Mouse (Mus musculus) urinary bladder, adult 18-20 months (tissue): ENCODE results near the gene Siae.

Experiments
- DNase-seq, 2 experiments: peaks; one replicate each; pipeline ENCODE4 v3.0.0; 2022; ENCODE audit warnings: low spot score in 2 of 2, mixed read lengths in 2 of 2

The Siae gene

DNA sequence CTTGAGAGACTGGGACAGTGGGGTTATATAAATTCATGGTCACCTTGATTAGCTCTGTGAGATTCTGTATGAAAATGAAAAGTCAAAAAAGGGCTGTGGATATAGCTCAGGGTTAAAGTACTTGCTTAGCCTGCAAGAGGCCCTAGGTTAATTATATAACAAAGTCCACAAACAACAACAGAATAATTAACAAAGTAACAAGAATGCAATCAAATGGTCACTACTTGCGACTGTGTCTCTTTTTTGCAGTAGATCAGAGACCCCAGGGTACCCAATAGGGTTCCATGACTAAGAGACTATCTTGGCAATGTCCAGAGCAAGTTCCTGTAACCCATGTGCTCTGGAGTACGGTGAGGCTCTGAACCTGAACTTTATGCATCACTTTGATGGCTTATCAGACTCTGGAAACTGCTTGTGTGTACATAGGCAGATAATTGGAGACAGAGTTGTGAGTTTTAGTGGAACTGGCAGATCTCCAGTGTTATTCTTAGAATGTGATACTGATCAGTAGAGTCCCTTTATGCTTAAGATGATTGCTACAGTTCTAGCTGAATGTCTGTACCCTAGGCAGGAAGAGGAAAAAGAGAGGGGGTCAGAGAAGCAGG is 13.8 kb downstream of the Siae start:
- DNase-seq = no peak

DNA sequence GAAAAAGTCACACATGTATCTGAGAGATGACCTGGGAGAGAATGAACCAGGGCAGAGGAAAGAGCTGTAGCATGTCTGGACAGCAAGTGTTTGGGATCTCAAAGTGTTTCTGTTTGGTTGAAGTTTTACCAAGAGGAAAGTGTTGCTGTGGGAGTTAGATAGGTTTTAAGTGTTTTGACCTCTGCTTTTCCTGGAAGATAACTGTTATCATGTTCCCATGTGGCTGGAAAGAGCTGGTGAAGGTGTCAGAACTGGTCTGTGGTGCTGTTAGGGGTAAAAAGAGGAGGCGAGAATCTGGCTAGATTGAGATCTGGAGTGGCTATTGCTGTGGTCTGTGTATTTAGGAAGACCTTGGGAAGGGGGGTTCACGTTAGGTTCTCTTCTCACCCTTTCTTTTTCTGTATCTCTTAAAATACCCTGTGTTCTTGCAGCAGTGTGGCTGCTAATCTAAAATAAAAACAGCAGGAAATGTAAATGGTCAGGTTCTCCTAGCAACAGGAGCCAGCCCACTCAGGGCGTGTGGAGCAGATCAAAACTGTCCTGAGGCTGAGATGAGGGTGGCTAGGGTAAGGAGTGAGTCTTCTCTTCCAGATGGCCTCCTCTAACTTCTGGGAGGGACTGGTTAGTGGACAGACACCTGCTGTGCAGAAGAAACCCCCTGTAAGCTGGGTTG is 16.8 kb downstream of the Siae start:
- no peak for DNase-seq

DNA sequence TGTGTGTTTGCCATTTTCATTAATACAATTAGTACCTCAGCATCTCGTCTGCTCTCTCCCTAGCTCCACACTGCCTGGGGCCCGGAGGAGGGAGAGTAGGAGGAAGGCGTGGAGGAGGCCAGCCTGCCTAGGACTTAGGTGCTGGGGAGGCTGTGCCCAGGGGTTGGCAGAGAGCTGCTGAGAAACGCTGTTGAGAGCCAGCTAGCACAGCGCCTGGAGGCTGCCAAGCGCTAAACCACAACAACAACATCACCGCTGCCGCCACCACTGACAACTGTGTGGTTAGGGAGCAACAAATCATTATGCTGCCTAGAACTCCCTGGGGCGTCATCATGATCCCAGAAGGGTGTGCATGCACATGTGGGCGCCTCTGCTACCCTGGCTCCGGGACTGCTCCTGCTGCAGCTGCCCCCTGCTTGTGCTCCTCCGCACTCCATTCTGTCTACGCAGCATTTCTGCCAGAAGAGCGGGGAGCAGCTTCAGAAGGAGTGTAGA is 21.0 kb downstream of the Siae start:
- DNase-seq = no peak

DNA sequence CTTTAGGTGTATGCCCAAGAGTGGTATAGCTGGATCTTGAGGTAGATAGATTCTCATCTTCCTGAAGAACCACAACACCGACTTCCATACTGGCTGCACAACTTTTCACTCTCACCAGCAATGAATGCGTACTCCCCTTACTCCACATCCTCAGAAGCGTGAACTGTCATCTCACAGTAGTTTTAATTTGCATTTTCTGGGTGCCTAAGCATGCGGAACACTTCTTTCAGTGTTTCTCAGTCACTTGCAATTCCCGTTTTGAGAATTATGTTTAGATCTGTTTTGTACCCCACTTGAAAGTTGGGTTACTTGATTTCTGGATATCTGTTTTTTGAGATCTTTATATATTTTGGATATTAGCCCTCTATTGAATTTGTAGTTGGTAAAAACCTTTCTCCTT is 28.1 kb downstream of the Siae start:
- no peak for DNase-seq

DNA sequence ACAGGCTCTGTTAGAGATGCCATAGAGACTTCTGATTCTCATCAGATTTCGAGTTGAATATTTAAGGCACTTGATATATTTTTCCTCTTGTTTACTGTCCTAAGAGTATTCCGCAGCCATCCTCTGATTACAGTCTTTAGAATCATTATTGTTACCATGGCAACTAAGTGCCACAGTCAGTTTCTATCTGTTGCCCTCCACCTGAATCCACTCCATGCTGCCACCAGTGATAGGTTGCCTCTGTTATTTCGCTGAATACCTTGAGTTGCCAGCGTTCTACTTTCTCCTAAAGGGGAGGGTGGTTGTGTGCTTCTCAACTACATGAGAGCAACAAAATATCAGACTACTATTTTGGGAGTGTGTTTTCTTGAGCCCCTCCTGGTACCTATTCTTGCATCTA is 31.2 kb downstream of the Siae start:
- DNase-seq = no peak

DNA sequence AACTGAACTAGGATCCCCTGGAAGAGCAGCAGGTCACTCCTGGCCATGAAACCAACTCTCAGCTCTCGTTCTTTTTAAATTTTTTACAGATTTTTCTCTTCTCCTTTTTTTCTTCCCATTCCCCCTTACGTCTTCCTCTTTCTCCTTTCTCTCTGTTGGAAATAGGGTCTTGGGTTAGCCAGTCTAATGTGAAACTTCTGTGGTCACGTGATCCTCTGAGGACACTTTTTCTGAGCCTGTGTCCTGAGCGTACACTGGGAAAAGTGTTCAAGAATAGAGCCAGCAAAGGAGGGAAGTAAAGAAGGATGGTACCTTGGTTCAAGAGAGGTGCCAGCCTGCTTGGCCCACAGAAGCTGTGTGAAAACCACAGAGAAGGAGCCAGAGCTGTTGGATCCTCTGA is 34.9 kb downstream of the Siae start:
- DNase-seq = no peak

DNA sequence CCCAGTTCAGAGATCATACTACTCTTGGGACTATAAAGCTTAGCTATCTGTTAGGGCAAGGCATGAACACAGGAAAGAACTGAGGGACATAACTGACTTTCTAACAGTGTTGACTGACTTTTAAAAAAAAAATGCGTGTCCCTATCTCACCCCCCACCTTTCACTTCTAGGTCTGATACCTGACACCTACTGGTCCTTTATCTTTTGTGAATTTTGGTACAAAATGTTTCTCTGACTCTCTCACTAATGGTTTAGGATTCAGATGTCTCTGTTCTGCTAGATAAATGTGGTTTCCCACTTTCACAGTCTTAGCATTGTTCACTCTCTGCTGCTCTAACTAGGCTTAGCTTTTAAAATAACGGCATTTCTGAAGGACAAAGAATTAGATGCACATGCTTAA is 36.5 kb downstream of the Siae start:
- DNase-seq = no peak

DNA sequence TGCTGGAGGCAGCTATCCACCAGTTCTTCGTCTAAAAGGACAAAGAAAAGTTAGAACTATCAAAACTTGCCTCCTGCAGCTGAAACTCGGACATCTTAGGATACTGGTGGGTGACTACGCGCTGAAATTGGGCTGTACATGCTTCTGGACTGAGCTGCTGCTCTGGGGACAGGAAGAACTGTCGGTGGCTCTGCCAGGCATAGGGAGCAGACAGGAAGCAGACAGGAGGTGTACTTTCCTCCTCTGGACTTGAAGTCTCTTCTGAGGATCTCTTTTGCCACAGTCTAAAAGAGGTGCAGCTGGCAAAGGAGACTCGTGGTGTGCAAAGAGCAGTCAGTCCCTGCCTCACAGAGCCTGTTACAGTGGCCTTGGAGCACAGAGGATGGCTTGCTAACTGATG is 37.1 kb downstream of the Siae start:
- DNase-seq = no peak

DNA sequence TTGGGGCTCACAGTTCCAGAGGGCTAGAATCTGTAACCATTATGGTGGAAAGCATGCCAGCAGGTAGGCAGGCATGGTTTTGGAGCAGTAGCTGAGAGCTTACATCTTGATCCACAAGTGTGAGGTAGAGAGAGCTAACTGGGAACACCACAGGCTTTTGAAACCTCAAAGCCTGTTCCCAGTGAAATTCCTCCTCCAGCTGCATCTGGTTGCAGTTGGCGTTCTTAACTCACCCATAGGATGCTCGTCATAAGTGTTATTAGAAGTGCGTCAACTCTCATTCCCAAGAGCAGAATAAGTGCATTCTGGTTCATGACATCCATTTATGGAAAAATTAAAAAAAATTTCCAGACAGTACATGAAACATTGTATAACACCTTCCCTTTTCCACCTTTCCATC is 38.2 kb downstream of the Siae start:
- no peak for DNase-seq

DNA sequence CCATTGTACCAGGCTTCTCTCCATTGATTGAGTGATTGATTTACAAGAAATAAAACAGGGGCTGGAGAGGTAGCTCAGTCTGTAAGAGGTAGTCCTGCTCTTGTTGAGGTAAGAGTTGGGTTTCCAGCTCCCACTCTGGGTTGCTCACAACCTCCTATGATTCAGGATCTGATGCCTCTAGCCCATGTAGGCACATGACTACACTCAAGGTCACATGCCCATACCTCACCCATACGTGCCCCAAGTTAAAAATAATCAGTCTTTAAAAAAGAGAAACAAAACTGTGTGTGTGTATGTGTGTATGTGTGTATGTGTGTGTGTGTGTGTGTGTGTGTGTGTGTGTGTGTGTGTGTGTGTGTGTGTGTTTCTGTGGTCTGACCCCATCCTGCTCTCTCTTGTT is 40.1 kb downstream of the Siae start:
- DNase-seq = no peak

DNA sequence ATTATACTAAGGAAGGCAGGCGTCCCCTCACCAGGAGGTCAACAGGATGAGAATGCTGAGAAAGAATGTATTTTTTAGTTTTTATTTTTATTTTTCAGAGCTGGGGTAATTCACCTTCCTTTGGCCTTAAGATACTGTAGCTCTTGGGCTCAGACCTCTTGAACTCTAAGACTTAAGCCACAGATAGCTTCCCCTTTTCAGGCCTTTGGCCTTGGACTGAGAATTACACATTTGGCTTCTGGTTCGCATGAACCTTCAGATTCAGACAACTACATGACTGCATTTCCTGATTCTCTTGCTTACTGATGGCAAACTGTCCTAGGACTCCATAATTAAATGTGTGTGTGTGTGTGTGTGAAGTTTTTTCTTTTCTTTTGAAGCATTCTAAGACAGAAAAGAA is 43.1 kb downstream of the Siae start:
- DNase-seq = no peak

DNA sequence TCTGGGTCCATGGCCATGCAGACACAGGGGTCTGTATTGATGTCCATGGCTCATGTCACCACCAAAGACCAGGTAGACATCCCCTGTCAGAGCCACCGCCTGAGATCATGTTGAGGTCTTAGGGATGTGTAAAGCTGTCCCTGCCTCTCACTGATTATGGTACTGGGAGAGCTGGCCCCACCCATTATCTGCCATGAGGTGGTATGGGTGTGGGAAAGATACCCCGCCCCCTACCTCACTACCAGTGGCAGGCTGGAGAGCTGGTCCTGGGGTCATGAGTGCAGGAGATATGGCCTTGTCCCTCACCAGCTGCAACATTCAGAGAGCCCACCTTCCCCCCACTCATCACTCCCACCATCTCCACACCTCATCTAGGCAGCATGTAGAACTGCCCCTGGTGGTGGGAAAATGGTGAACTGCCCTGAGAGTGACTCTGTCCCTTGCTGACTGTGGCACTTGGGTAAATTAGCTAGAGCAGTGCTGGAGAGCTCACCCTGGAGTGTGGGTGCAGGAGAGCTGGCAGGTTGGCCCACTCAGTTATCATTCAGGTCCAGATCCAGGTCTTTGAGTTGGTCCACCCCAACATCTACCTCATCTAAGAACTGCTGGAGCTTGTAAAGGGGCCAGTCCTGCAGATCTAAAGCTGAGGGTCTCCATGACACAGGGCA is 45.2 kb downstream of the Siae start:
- DNase-seq = no peak

DNA sequence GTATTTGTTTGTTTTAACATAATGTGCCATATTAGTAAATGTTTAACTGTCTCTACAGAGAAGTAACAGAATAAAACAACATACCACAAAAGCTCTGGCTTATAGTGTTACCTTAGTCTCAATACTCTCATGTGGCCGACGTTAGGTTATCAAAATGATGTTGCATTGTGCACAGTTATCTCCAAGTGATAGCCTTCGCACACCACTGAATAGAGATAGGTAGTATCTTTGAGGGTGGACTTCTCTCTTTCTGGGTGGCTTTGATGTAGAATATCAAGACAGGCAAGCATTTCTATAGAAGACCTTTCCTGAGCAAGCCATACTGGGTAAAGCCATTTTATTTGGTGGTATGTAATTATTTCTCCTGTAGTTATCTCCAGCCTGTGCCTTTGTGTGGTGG is 49.6 kb downstream of the Siae start:
- no peak for DNase-seq

DNA sequence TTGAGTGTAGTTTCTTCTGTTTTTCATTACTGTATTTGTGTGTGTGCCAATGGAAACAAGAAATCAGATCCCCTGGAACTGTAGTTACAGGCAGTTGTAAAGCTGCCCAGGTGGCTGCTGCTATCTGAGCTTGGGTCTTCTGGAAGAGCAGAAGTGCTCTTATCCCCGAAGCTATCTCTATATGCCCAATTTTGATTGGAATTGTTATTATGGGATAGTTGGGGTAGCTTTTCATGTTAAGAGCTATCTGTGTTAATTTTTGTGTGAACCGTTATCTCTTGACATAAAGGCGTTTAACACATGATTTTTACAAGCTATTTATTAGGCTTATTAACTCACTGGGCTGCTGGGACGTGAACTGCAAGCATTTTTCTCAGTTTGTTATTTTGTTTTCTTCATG is 54.1 kb downstream of the Siae start:
- DNase-seq = no peak

DNA sequence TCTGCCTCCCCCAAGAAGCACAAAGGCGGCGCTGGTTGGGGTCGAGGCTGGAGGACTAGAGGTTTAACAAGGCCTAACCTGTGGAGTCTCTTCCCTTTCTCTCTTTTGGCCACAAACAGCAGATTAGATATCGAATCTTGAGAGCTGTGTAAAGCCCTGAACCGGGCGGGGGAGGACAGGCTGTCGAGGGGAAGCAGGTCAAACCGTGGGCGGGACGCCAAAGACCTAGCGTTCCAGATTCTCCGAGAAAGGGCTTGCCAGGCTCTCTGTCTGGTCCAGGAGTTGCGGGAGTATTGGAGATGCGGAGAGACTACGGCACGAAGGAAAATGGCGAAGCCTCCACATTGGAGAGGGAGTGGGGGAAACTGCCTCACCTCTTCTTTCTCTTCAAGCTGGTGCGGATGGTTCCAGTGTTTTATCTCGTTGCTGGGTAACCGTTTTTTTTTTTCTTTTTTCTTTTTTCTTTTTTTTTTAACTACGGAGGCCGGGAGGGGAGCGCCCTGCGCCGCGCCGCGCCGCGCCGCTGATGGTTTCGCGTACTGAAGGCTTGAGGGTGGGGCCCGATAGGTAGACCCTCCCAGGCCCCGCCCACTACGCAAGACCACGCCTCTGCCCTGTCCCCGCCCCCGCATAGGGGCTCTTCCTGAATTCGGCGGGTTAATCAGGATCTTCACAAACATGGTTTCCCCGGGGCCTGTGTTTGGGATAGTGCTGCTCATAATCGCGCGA is 57.8 kb downstream of the Siae start, which contains the start of gene Spa17:
Gene Spa17 (minus strand): TSS at position 541 of the 729 bp plus-strand sequence.
- DNase-seq = peak; percentile 84 to 87

DNA sequence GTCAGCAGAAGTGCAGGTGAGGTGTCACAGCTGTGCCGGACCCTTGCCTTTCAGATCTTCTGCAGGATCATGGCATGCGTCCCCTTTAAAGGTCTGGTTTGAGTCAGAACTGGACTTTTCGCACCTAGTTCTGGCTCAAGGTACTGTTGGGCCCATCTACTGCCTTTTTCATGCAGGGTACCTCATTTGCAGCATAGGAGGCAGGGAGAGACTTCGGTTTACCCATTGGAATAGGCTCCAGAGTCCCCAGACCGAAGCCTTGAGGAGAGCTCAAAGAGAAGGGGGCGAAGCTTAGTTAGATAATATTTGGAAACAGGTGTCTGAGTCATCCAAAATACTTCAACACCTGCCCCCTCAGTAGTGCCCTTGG is 58.4 kb downstream of the Siae start:
- no peak for DNase-seq

DNA sequence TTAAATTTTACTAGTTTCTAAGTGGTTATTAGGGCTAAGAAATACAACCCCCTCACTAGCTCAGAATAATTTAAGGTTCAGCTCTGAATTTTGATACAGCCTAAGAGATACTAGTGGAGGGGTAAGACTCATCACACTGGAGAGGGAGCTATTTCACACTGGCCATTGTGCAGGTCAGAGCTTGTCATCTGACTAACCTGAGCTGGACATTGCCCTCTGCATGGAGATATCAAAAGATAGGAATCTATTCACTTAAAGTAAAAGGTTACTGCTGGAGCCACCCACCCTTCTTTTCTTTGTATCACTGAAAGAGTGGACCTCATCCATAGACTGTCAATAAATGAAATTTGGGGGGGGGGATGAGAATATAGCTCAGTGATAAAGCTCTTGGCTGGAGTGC is 58.8 kb downstream of the Siae start:
- DNase-seq = no peak

DNA sequence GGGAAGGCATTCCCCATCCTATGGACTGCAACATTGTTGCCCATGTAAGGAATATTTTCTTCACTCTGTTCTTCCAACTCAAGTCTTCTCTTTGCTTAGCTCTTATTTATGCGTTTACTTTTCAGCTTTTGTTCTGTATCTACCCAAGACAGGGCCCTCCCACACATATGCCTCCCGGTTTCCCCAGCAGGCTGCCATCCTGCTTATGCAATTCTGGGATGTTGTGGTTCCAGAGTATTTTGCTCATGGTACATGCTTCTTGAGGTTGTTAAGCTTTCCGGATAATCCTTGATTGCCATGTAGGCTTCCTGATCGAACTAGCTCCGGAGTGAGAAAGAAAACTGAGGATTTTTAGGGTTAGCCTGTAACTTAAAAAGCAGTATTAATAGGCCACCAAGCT is 59.7 kb downstream of the Siae start:
- no peak for DNase-seq

DNA sequence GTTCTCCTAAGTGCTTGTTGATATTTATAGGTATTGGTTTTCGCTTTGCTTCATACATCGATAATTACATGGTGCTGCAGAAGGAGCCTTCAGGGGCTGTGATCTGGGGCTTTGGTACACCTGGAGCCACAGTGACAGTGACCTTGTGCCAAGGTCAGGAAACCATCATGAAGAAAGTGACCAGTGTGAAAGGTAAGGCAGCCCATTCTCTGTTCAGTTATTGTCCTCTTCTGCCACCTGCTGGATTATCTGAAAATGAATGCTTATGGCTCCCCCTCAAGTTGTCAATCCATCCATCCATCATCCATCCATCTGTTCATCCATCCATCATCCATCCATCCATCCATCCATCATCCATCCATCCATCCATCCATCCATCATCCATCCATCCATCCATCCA is 61.3 kb downstream of the Siae start:
- DNase-seq = peak in 1 of 2 experiments; percentile 14

DNA sequence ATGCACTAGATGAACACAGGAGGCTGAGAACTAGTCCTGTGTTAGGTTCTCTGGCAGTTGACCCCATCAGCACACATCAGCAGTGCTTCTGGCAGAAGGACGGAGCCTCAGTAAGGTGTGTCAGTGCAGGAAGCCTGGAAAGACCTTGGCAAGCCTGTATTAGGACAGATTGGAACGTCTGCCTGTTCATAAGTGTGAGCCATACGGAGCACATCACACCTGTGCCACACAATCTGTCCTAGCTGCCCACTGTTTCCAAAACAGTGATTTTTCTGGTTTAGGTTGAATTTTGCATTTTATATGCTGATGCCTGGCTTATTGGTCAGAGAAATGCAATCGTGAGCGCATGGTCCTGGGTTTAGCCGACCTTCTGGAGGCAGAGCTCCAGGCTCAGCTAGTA is 65.8 kb downstream of the Siae start:
- DNase-seq = no peak

DNA sequence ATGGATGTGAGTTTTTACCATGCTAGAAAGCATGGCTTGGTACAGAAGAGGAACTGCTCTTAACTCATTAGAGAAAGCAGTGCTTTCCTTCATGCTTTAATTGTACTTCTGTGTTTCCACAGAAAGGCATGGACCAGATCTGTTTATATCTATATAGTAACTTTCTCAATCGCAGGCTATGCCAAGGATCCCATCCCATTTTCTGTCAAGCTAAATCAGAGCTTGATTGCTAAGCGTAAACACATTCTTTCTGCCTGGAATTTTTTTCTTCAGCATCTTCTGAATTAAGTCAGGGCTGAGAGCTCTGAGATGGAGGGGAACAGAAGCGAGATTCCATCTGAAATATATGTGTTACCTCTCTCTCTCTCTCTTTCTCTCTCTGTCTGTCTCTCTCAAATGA is 68.5 kb downstream of the Siae start:
- no peak for DNase-seq

DNA sequence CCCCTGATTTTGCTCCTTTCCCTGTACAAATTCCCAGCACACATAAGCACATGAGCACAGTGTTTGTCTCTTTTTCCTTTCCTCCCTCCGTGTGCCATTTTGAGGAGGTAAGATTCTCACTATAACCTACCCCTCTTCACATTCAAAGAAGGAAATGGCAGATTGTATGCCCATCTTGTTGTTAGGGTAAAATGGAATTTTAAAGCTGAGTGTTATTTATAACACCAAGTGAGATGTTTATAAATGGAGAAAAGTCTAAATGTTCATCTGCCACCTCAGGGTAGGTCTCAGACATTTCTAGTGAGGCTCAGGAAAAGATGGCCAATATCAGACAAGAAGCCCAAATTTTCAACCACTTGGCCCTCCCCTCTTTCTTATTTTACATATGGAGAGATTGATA is 69.0 kb downstream of the Siae start:
- DNase-seq = no peak

DNA sequence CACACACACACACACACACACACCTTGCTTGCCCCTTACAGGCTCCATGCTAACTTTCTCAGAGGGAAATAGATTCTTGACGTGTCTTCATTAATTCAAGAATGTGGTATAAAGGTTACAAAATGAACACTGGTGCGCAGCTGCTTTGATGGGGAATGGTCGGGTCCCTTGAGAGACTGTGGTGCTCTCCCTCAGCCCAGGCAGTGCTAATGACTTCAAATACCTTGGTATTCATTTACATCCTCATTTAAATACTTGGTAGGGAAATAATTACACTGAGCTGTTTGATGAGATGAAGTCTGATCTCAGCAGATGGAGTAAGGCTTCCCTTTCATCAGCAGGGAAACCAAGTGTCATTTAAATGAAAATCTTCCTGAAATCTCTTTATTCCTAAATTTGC is 69.6 kb downstream of the Siae start:
- DNase-seq = no peak
